Mouse (Mus musculus): ENCODE results near the gene Ubald1.

Gene Ubald1

GRCm38 (mm10) chr16:4898881-4899280 lies 18.8 kb upstream of the Ubald1 start:
- DNase-seq, result no peak

GRCm38 (mm10) chr16:4897146-4897730 lies 17.1 kb upstream of the Ubald1 start:
- DNase-seq, result peak; percentile 41

- peak; percentile 64 for DNase-seq
These were observed 16.3 kb upstream of the Ubald1 start for GRCm38 (mm10) chr16:4896249-4897027.

GRCm38 (mm10) chr16:4894201-4894908 lies 14.2 kb upstream of the Ubald1 start:
- no peak for DNase-seq

- no peak for DNase-seq
These were observed 12.1 kb upstream of the Ubald1 start for GRCm38 (mm10) chr16:4892171-4892570.

- no peak for DNase-seq
These were observed 10.1 kb upstream of the Ubald1 start for GRCm38 (mm10) chr16:4890201-4890709.

- no peak for DNase-seq
These were observed 6.5 kb upstream of the Ubald1 start for GRCm38 (mm10) chr16:4886690-4887020.

- peak; percentile 92 for DNase-seq
These were observed 5.9 kb upstream of the Ubald1 start, which contains the start of gene Mgrn1 for GRCm38 (mm10) chr16:4885760-4886689. Mgrn1 (plus strand) TSS chr16:4886249.

- no peak for DNase-seq
These were observed 4.8 kb upstream of the Ubald1 start for GRCm38 (mm10) chr16:4884930-4885329.

GRCm38 (mm10) chr16:4881400-4882351 lies 1.6 kb upstream of the Ubald1 start:
- no peak for DNase-seq

- DNase-seq, result peak; percentile 92
These were observed 399 bp downstream of the Ubald1 start for GRCm38 (mm10) chr16:4879708-4880124.

- DNase-seq, result peak; percentile 70
These were observed 911 bp downstream of the Ubald1 start for GRCm38 (mm10) chr16:4879101-4879707.

- DNase-seq, result peak; percentile 70
These were observed 1.8 kb downstream of the Ubald1 start for GRCm38 (mm10) chr16:4878192-4878885.

GRCm38 (mm10) chr16:4877701-4878100 lies 2.4 kb downstream of the Ubald1 start:
- DNase-seq, result no peak

- DNase-seq, result no peak
These were observed 2.9 kb downstream of the Ubald1 start for GRCm38 (mm10) chr16:4877195-4877594.

GRCm38 (mm10) chr16:4876033-4876680 lies 4.0 kb downstream of the Ubald1 start:
- DNase-seq, result peak; percentile 41

GRCm38 (mm10) chr16:4875198-4876032 lies 4.7 kb downstream of the Ubald1 start:
- peak; percentile 49 for DNase-seq

- no peak for DNase-seq
These were observed 8.2 kb downstream of the Ubald1 start for GRCm38 (mm10) chr16:4871926-4872325.

GRCm38 (mm10) chr16:4870490-4870889 lies 9.6 kb downstream of the Ubald1 start:
- no peak for DNase-seq
